Mouse (Mus musculus): ENCODE data around the gene Rev1. TPM values are rescaled to one million over a fixed set of nuclear protein-coding genes. Genes with fewer than 3 reads are reported as not detected.

The Rev1 gene
- total and polyA plus RNA-seq, 2 experiments: 6.9 to 20.1 TPM

DNA sequence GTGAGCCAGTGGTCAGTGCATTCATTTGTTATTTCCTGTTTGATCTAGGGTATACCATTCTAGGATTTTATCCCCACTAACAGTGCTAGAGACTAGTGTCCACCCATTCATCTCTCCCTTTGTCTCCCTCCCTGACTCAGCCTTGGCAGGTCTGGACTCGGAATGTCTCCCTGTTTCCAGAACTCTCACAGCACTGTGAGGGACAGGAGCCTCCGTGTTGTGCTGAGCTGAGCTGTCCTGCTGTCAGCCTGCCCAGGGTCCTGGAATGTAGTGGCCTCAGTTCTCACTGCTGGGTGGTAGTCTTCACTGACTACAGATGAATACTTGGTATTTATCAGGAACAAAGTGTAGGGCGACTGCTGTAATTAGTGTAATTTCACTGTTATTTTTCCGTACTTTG, 94.1 kb downstream of the Rev1 start:
- Histone ChIP-seq H3K27me3 (ENCODE audit: control insufficient read depth, insufficient read depth, low read length) (no peaks in the 10 kb centered on the region), H3K9ac (ENCODE audit: low read depth, low read length) (no peak overlapping the region), H3K4me3 (ENCODE audit: insufficient read depth, low read depth, low read length) (no peak overlapping the region), H3K27ac (replicated peaks; ENCODE audit: insufficient read depth, low read depth, low read length) (no peak overlapping the region), H3K79me2 (ENCODE audit: control insufficient read depth, insufficient read depth, low read length) (no peaks in the 10 kb centered on the region), H3K4me1 (ENCODE audit: control insufficient read depth, insufficient read depth, low read length) (peaks cover 3% of the 10 kb centered on the region), H3K36me3 (ENCODE audit: control insufficient read depth, insufficient read depth, low read length) (peaks cover 54% of the 10 kb centered on the region)
- TF ChIP-seq POLR2A (IDR thresholded peaks at IDR 0.05; ENCODE audit: extremely low read depth, insufficient read depth, low read length) (no peak), CTCF (IDR thresholded peaks at IDR 0.05; ENCODE audit: low read depth, low read length) (no peak)
- 92% methylated on average over 4 of the region's 4 CpGs for WGBS
- DNase-seq (ENCODE audit: extremely low read depth, low read depth, low spot score): no peak

DNA sequence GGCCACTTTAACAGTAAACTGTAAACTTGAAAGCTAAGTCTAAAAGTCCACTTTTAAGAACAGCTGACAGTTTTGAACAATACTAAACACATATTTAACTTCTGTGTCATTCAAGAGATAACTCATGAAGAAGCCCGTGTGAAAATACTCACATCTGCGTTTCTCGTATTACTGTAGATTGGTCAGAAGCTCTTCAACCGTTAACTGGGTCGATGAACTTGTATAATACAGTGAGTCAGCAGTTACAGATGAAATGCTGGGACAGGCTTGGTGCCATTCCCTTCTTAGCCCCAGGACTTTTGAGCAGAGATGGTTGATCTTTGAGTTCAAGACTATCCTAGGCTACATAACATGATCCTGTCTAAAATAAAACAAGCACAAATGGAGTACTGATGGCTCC, 98.2 kb downstream of the Rev1 start:
- 18% methylated on average over 5 of the region's 5 CpGs for WGBS
- H3K36me3 ChIP-seq (ENCODE audit: control insufficient read depth, insufficient read depth, low read length): peaks cover 36% of the 10 kb centered on the region
- DNase-seq (ENCODE audit: extremely low read depth, low read depth, low spot score): peak; percentile 73

DNA sequence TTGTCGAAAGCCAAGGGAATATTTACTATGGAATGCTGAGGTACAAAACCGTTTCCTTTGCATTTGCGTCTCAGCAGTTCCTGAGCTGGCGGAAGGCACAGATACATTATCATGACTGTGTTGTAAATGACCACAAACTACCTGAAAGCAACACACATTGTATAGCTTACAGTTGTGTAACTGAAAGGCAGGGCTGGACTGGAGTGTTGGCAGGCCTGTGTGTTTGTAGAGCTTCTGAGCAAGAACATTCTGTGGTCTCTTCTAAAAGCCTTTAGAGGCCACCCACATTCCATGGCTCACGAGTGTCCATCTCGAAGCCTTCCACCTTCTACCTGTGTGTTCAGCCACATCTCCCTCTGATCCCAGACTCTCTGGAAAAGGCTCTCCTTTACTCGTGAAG, 102.3 kb downstream of the Rev1 start:
- no peak overlapping the region for H3K4me3 ChIP-seq (ENCODE audit: insufficient read depth, low read depth, low read length)
- WGBS: 89% methylated on average over 7 of the region's 7 CpGs
- no peak overlapping the region for H3K27ac ChIP-seq (replicated peaks; ENCODE audit: insufficient read depth, low read depth, low read length)
- peaks cover 34% of the 10 kb centered on the region for H3K36me3 ChIP-seq (ENCODE audit: control insufficient read depth, insufficient read depth, low read length)
- no peak for TF ChIP-seq CTCF (IDR thresholded peaks at IDR 0.05; ENCODE audit: low read depth, low read length)
- TF ChIP-seq POLR2A (IDR thresholded peaks at IDR 0.05; ENCODE audit: extremely low read depth, insufficient read depth, low read length): no peak
- H3K27me3 ChIP-seq (ENCODE audit: control insufficient read depth, insufficient read depth, low read length): no peaks in the 10 kb centered on the region
- H3K79me2 ChIP-seq (ENCODE audit: control insufficient read depth, insufficient read depth, low read length): peaks cover 4% of the 10 kb centered on the region; the same call in 1 of the 2 replicates
- no peak for DNase-seq (ENCODE audit: extremely low read depth, low read depth, low spot score)
- H3K9ac ChIP-seq (ENCODE audit: low read depth, low read length): no peak overlapping the region
- H3K4me1 ChIP-seq (ENCODE audit: control insufficient read depth, insufficient read depth, low read length): peaks cover 3% of the 10 kb centered on the region

More for the DNA sequence above, 98.2 kb downstream of the Rev1 start:
- H3K4me1 ChIP-seq (ENCODE audit: control insufficient read depth, insufficient read depth, low read length): peaks cover 3% of the 10 kb centered on the region
- H3K79me2 ChIP-seq (ENCODE audit: control insufficient read depth, insufficient read depth, low read length): no peaks in the 10 kb centered on the region
- no peak for TF ChIP-seq CTCF (IDR thresholded peaks at IDR 0.05; ENCODE audit: low read depth, low read length)
- no peak for TF ChIP-seq POLR2A (IDR thresholded peaks at IDR 0.05; ENCODE audit: extremely low read depth, insufficient read depth, low read length)
- no peak overlapping the region for H3K9ac ChIP-seq (ENCODE audit: low read depth, low read length)
- H3K4me3 ChIP-seq (ENCODE audit: insufficient read depth, low read depth, low read length): no peak overlapping the region
- H3K27me3 ChIP-seq (ENCODE audit: control insufficient read depth, insufficient read depth, low read length): no peaks in the 10 kb centered on the region
- H3K27ac ChIP-seq (replicated peaks; ENCODE audit: insufficient read depth, low read depth, low read length): no peak overlapping the region

DNA sequence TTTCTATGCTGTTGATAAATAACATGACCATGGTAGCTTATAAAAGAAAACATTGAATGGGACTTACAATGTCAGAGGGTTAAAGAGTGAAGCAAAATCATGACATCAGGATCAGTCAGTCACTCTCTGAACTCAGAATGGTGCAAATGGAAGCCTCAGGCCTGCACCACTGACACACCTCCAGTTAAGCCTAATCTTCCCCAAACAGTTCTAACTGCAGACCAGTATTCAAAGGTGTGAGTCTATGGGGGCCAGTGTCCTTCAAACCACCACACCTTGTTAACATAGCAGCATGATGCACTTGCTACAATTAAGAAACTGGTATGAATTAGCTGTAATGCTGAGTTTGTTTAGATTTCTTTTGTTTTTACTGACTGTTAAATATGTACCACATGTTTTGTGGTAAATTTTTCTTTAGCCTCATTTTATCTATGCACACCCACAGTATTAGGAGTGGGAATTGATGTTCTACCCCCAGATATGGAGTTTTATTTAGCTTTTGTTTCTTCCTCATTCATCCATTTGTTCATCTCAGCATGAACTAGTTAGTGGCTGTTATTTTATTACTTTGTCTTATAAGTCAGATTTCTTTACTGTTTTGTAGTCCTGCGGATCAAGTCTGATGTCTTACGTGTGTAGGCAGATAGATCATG, 114.9 kb downstream of the Rev1 start:
- H3K79me2 ChIP-seq (ENCODE audit: control insufficient read depth, insufficient read depth, low read length): peaks cover 16% of the 10 kb centered on the region; the same call in 1 of the 2 replicates
- H3K4me1 ChIP-seq (ENCODE audit: control insufficient read depth, insufficient read depth, low read length): no peaks in the 10 kb centered on the region; the same call in 1 of the 2 replicates
- WGBS: 99% methylated on average over 2 of the region's 2 CpGs
- H3K9ac ChIP-seq (ENCODE audit: low read depth, low read length): no peak overlapping the region
- H3K4me3 ChIP-seq (ENCODE audit: insufficient read depth, low read depth, low read length): no peak overlapping the region
- H3K36me3 ChIP-seq (ENCODE audit: control insufficient read depth, insufficient read depth, low read length): peaks cover 16% of the 10 kb centered on the region
- no peak for TF ChIP-seq POLR2A (IDR thresholded peaks at IDR 0.05; ENCODE audit: extremely low read depth, insufficient read depth, low read length)
- DNase-seq (ENCODE audit: extremely low read depth, low read depth, low spot score): no peak
- no peaks in the 10 kb centered on the region for H3K27me3 ChIP-seq (ENCODE audit: control insufficient read depth, insufficient read depth, low read length)
- no peak overlapping the region for H3K27ac ChIP-seq (replicated peaks; ENCODE audit: insufficient read depth, low read depth, low read length)

DNA sequence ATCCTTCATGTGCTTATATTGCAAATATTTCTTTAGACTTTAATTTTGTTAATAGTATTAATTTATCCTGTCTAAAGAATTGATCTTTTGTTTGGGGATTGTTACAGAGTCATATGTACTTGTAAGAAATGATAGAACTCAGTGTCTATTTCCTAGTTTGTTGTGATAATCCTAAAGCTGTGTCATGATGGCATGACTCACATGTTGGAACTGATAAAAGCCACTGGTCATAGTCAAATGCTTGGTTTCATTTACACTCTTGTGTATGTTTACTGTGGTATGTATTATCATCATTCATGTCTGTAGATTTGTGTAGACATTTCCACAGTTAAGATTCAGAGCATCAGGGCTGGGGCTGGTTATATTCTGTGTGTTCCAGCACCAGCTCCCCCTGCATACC, 117.1 kb downstream of the Rev1 start:
- no peak overlapping the region for H3K4me3 ChIP-seq (ENCODE audit: insufficient read depth, low read depth, low read length)
- H3K79me2 ChIP-seq (ENCODE audit: control insufficient read depth, insufficient read depth, low read length): peaks cover 27% of the 10 kb centered on the region; the same call in 1 of the 2 replicates
- H3K27ac ChIP-seq (replicated peaks; ENCODE audit: insufficient read depth, low read depth, low read length): no peak overlapping the region
- no peak overlapping the region for H3K9ac ChIP-seq (ENCODE audit: low read depth, low read length)
- DNase-seq (ENCODE audit: extremely low read depth, low read depth, low spot score): no peak
- no peaks in the 10 kb centered on the region; the same call in 1 of the 2 replicates for H3K4me1 ChIP-seq (ENCODE audit: control insufficient read depth, insufficient read depth, low read length)
- H3K36me3 ChIP-seq (ENCODE audit: control insufficient read depth, insufficient read depth, low read length): no peaks in the 10 kb centered on the region
- TF ChIP-seq POLR2A (IDR thresholded peaks at IDR 0.05; ENCODE audit: extremely low read depth, insufficient read depth, low read length) (no peak), CTCF (IDR thresholded peaks at IDR 0.05; ENCODE audit: low read depth, low read length) (no peak)
- no peaks in the 10 kb centered on the region for H3K27me3 ChIP-seq (ENCODE audit: control insufficient read depth, insufficient read depth, low read length)

DNA sequence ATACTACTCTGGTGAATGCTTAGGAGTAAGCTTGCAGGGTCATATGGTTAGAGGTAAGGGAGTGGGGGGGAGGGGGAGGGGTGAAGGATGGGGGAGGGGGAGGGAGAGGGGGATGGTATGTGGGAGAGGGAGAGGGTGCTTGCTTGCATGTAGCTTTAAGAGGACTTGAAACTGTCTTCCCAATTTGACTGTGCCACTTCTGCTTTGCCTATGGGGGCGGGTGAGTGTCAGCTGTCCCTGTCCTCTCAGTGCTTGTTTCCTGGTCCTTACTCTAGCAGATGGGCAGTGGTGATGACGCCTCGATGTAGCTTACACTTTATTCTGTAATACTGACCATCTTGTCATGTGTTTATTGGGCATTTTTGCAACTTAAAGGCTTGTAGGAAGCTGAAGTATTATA, 117.5 kb downstream of the Rev1 start:
- no peaks in the 10 kb centered on the region; the same call in 1 of the 2 replicates for H3K4me1 ChIP-seq (ENCODE audit: control insufficient read depth, insufficient read depth, low read length)
- peaks cover 31% of the 10 kb centered on the region; the same call in 1 of the 2 replicates for H3K79me2 ChIP-seq (ENCODE audit: control insufficient read depth, insufficient read depth, low read length)
- no peaks in the 10 kb centered on the region for H3K27me3 ChIP-seq (ENCODE audit: control insufficient read depth, insufficient read depth, low read length)
- no peak for TF ChIP-seq CTCF (IDR thresholded peaks at IDR 0.05; ENCODE audit: low read depth, low read length)
- no peak for TF ChIP-seq POLR2A (IDR thresholded peaks at IDR 0.05; ENCODE audit: extremely low read depth, insufficient read depth, low read length)
- H3K27ac ChIP-seq (replicated peaks; ENCODE audit: insufficient read depth, low read depth, low read length): no peak overlapping the region
- no peak overlapping the region for H3K4me3 ChIP-seq (ENCODE audit: insufficient read depth, low read depth, low read length)
- DNase-seq (ENCODE audit: extremely low read depth, low read depth, low spot score): peak; percentile 24
- 79% methylated on average over 3 of the region's 3 CpGs for WGBS
- no peaks in the 10 kb centered on the region for H3K36me3 ChIP-seq (ENCODE audit: control insufficient read depth, insufficient read depth, low read length)
- H3K9ac ChIP-seq (ENCODE audit: low read depth, low read length): no peak overlapping the region
